Mouse (Mus musculus) gonadal fat pad, adult 2 months (tissue): Measurements from ENCODE around the gene Map4k3. TPM values are rescaled to one million over a fixed set of nuclear protein-coding genes. Genes with fewer than 3 reads are reported as not detected.
A peak's percentile ranks its signal among the peaks of the same experiment; 100 is the strongest.
"Not testable (repeated sequence)": the region's sequence is repeated elsewhere in the genome, so short reads cannot be mapped to it uniquely, and the experiment has no call there.

Experiments used
- DNase-seq: peaks from one replicate; pipeline ENCODE4 v3.0.0-alpha.2; 2012; ENCODE audit warnings: low read depth
- polyA plus RNA-seq: library from polyadenylated mRNA; depleted of rRNA; stranded (reverse); fragments of >200 nt; gene quantifications from 2 replicates; pipeline ENCODE4 v1.2.3, GENCODE M21; 2012; rRNA removed

Gene Map4k3
- 20.0 and 24.4 TPM in 2 replicates for polyA plus RNA-seq

DNA sequence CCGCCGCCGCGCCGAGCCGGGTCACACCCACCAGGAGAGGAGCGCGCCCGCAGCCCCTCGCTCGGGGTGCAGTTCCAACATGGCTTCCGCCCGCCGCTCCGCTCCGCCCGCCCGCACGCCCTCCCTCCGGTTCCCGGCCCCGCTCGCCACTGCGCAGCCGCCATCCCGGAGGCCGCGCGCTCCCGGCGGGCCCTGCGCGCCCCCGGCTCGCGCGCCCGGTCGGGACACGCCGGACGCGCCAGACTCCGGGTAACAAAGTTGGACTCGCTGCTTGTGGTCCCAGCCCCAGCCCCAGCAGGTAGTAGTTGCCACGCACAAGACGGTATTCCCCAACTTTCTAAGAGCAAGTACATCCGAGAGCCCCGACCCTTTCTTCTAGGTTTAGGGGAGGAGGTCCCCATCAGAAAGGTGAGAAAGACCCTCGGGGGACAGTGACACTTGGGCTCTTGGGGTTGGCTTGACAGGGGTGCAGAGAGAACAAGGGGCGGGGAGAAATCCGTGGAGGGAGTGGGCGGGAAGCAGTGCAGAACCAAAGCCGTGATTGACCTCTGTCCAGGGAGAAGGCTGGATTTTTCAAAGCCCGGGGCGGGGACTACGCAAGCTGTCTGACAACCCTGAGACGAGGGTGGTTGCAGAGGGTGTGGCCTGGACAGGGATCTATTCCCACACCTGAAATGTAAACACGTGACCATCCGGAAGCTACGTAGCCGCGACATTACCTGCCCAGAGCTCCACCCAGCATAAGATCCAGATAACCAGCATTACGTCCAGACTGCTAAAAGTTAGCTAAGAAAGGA lies at the start of gene Map4k3:
TSS of gene Map4k3 (minus strand) at position 424 of the 797 bp plus-strand sequence.
- DNase-seq, result peak; percentile 92

- DNase-seq, result no peak
Observed at GRCm38 (mm10) chr17:80777581-80777980, 49.3 kb upstream of the Map4k3 start.

DNA sequence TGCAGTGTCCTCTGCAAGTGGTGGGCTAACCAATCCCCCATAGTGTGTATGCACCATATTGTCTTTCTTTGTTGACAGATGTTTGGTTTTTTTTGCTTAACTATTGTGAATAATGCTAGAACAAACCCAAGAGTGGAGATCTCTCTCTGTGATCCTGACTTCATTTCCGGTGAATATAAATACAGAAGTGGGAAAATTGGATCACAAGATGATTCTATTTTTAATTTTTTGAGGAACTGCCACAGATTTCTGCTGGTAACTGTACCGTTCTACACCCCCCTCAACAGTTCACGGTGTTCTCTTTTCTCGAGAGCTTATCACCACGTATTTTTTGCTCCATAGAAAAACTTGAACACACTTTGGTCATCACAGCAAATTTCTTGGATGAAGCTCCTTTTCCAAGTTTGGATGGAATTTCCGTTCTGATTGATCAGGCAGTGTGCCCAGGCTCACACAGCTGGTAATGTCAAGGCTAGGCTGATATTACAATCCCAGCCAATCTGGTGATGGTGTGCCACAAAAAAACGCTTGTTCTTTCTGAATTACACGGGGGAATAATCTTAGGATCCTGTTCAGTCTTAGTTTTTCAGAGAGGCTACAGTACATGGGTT lies 47.0 kb upstream of the Map4k3 start:
- no peak for DNase-seq

DNA sequence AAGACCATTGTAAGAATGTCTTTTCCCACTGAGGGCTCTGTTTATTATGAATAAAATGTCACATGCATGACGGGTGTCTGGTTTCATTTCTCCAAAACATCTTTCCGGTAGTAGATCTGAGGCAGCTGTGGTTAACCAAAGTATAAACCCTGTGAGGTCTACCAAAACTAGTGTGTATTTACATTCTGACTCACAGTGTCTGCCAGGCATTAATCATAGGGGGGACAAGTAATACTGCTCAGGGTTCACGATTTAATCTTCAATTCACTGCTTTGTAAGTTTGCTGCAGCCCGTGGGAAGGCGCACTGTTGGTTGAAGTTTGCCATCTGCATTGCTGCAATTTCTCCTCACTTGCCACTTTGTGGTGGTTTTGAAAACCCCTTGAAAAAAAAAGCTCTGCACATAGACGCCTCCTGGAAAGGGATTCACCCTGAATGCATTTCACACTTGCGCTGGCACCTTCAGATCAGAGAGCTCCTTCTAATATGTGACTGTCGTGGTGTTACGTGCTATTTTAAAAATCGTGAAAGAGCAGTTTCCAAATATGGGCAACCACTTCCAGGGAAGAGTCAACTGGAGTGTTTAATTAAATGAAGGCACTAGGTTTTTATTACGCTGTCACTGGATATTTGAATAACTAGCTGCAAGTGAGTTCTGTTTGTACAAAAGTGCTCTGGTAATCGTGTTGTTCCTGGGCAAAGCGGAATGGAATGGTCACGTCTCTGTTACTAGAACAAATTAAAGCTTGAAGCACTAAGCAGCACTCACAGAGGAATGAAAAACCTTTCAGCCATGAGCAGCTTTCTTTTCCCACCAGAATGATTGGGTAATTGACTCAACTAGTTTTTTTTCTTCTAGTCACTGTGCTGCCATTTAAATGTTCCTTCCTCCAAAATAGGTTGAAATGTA lies 44.5 kb upstream of the Map4k3 start:
- no peak for DNase-seq

GRCm38 (mm10) chr17:80770065-80770464 lies 41.8 kb upstream of the Map4k3 start:
- no peak for DNase-seq

DNA sequence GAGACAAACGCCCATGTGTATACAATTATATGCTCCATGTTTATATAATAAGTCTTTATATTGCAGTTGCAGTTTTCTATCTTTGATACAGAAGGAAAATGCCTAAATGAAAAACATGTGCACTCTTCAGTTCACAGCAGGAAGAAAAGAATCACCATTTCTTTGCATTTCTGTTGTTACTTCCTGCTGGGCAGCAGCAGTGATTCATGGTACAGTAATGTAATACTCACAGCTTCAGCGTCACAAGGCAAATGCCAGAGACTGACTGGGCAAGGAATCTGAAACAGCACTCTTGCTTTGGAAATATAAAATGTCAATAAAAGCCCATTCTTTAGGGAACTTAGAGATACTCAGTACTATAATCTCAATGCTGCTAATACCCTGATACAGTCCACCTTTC lies 36.9 kb upstream of the Map4k3 start:
- no peak for DNase-seq

DNA sequence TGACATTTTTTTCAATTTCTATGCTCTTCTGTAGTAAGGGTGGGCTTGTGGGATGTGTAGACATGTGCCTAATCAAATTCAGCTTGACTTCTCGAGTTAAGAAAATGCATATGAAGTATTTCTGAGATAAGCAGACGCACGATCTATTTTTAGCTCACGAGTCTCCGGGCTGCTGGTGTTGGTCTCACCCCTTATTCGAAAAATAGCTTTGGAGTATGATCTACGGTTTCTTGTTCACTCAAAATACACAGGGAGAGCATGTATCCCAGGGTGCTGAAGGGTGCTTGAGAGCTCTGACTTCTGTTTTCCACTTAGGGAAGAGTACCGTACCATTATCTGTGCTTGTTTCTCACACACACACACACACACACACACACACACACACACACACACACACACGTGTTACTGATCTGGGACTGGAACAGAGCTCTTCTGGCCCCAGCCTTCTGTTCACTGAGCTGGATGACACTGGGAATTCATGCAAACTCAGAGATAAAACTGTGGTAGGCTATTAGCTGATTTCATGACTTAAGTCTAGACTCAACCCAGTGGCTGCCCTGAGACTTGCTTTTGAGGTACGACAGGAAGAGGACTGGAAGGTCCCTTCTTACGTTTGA lies 34.9 kb upstream of the Map4k3 start:
- DNase-seq, result no peak

- no peak for DNase-seq
Observed at GRCm38 (mm10) chr17:80762391-80763040, 34.2 kb upstream of the Map4k3 start.

- not testable (repeated sequence) for DNase-seq
Observed at GRCm38 (mm10) chr17:80761191-80761590, 32.9 kb upstream of the Map4k3 start.

DNA sequence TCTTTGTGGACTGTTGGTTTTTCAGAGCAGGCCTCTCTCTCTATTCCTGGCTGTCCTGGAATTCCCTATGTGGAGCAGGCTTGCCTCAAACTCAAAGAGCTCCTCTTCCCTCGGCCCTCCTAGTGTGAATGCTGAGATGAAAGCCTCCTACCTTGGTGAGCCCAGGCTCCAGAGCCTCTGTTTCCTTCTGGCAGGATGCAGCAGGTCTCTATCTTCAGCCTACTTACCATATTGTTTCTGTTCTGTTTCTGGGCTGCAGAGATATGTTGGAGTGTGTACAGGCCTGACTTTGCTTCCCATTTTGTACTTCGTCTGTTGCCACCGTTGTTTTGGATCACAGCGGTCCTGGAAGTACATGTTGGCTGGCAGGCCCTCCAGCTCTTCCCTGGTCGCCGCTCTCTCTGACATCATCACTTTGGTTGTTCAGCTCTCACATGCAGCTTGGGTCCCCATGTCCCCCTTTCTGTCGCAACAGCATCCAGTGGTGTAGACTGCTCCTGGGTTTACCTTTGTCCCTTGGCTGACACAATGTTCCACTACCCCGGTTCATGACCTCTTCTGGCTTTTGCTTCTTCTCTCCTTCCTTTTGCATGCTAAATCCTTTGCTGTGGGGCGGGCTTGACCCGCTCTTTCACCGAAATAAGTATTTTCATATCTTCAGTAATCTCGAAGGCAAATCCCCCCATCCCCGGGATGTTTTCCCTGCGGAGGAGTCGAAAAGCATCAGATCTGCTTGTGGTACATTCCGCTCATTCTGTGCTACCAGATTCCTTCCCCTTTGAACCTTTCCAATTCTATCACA lies 32.3 kb upstream of the Map4k3 start:
- DNase-seq, result no peak

- DNase-seq, result no peak
Observed at GRCm38 (mm10) chr17:80756043-80756442, 27.8 kb upstream of the Map4k3 start.

GRCm38 (mm10) chr17:80755076-80755871 lies 27.0 kb upstream of the Map4k3 start:
- no peak for DNase-seq

DNA sequence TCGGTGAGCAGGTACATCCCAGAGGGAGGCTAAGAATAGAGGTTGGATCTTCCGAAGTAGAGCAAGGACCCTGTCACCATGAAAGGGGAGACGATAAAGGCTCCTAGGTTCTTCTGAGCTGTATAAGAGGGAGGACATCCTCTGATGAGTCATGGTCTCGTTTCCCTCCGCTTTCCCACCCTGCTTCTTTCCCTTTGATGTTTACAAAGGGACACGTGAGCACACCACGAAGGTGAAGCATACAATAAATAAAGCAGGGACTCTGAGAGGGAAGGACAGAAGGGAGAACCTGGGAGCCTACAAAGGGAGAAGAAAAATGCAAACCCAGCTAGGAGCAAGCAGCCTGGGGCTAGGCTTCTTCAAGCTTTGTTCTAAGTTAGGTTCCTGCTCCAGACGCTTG lies 26.3 kb upstream of the Map4k3 start:
- DNase-seq, result no peak

DNA sequence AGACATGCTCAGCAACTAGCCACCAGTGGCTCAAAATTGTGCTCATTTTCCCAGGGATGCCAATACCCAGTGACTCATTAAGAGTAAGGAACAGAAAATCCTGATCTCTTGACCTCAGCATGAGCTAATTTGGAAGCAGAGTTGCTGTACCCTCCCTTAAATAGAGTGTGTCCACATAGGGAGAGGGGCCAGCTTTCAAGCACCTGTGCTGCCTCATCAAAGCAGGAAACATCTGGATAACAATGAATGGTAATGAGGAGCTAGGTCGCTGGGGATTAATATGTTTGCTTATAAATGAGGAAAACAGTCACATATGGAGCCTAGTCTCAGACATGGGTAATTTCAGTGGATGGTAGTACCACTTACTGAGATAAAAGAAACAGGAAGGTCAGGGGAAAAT lies 24.2 kb upstream of the Map4k3 start:
- DNase-seq, result no peak

- peak; percentile 84 for DNase-seq
Observed at GRCm38 (mm10) chr17:80739421-80739820, 11.1 kb upstream of the Map4k3 start.

DNA sequence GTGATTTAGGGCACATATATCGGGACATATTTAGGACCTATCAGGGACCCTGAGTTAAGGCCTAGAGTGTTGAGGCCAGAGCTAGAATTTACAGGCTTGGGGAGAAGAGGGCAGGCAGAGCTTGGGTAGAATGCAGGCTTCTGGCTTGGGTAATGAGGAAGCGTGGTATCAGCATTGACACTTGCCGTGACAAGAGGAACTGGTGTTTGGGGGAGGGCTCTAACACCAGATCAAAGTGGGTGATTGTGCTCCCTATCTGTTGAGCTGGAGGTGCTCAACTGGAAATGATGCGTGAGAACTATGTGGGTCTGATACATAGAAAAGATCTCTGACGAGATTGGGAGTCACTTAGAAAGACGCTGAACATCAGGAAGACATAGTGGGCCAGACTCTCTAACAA lies 6.4 kb upstream of the Map4k3 start:
- no peak for DNase-seq

GRCm38 (mm10) chr17:80733121-80733800 lies 5.0 kb upstream of the Map4k3 start:
- DNase-seq, result no peak

GRCm38 (mm10) chr17:80732256-80732655 lies 4.0 kb upstream of the Map4k3 start:
- DNase-seq, result no peak

GRCm38 (mm10) chr17:80730283-80730682 lies 2.0 kb upstream of the Map4k3 start:
- DNase-seq, result not testable (repeated sequence)
